Mouse (Mus musculus): ENCODE results near the gene Cmya5. TPM values are rescaled to one million over a fixed set of nuclear protein-coding genes. Genes with fewer than 3 reads are reported as not detected.

Cmya5 gene
- polyA plus RNA-seq, 1 experiment from 2014 or later = 0.02 TPM

GRCm38 (mm10) chr13:93058551-93059011 lies 85.9 kb downstream of the Cmya5 start:
- 61% methylated on average over 5 of the region's 5 CpGs for WGBS (ENCODE audit: insufficient replicate concordance)

GRCm38 (mm10) chr13:93057492-93058260 lies 86.8 kb downstream of the Cmya5 start:
- Histone ChIP-seq H3K4me1 (replicated peaks) (no peaks in the 10 kb centered on the region), H3K4me2 (no peak overlapping the region), H3K36me3 (no peaks in the 10 kb centered on the region), H3K9me3 (replicated peaks) (no peaks in the 10 kb centered on the region), H3K27ac (no peak overlapping the region), H3K4me3 (replicated peaks) (no peak overlapping the region), H3K27me3 (no peaks in the 10 kb centered on the region), H3K9ac (no peak overlapping the region)
- ATAC-seq (ENCODE audit: low read depth) = no peak
- 73% methylated on average over 7 of the region's 7 CpGs for WGBS (ENCODE audit: insufficient replicate concordance)
- no peak for DNase-seq

More at GRCm38 (mm10) chr13:93058551-93059011, 85.9 kb downstream of the Cmya5 start:
- Histone ChIP-seq H3K36me3 (no peaks in the 10 kb centered on the region), H3K4me1 (replicated peaks) (no peaks in the 10 kb centered on the region), H3K9ac (no peak overlapping the region), H3K27me3 (no peaks in the 10 kb centered on the region), H3K4me2 (no peak overlapping the region), H3K4me3 (replicated peaks) (no peak overlapping the region), H3K27ac (no peak overlapping the region), H3K9me3 (replicated peaks) (no peaks in the 10 kb centered on the region)
- ATAC-seq (ENCODE audit: low read depth) (no peak), DNase-seq (no peak)

- Histone ChIP-seq H3K27ac (no peak overlapping the region), H3K9ac (no peak overlapping the region), H3K36me3 (no peaks in the 10 kb centered on the region), H3K4me2 (no peak overlapping the region), H3K4me3 (replicated peaks) (no peak overlapping the region), H3K9me3 (replicated peaks) (no peaks in the 10 kb centered on the region), H3K27me3 (no peaks in the 10 kb centered on the region), H3K4me1 (replicated peaks) (no peaks in the 10 kb centered on the region)
- 63% methylated on average over 1 of the region's 1 CpGs for WGBS (ENCODE audit: insufficient replicate concordance)
- DNase-seq (no peak), ATAC-seq (ENCODE audit: low read depth) (no peak)
Observed at GRCm38 (mm10) chr13:93056091-93056490, 88.4 kb downstream of the Cmya5 start.

GRCm38 (mm10) chr13:93051483-93051882 lies 93.0 kb downstream of the Cmya5 start:
- Histone ChIP-seq H3K9me3 (replicated peaks) (no peaks in the 10 kb centered on the region), H3K4me3 (replicated peaks) (no peak overlapping the region), H3K9ac (no peak overlapping the region), H3K4me1 (replicated peaks) (no peaks in the 10 kb centered on the region), H3K4me2 (no peak overlapping the region), H3K27ac (no peak overlapping the region), H3K27me3 (no peaks in the 10 kb centered on the region), H3K36me3 (no peaks in the 10 kb centered on the region)
- ATAC-seq (ENCODE audit: low read depth) (no peak), DNase-seq (no peak)
- 69% methylated on average over 5 of the region's 5 CpGs for WGBS (ENCODE audit: insufficient replicate concordance)

GRCm38 (mm10) chr13:93041021-93041420 lies 103.5 kb downstream of the Cmya5 start:
- H3K4me3 ChIP-seq (replicated peaks) = no peak overlapping the region
- no peaks in the 10 kb centered on the region for H3K4me1 ChIP-seq (replicated peaks)
- DNase-seq = no peak
- H3K4me2 ChIP-seq = no peak overlapping the region
- H3K27ac ChIP-seq = no peak overlapping the region
- no peaks in the 10 kb centered on the region for H3K27me3 ChIP-seq
- no peak overlapping the region for H3K9ac ChIP-seq
- no peak for ATAC-seq (ENCODE audit: low read depth)
- no peaks in the 10 kb centered on the region for H3K9me3 ChIP-seq (replicated peaks)
- 76% methylated on average over 9 of the region's 9 CpGs for whole genome bisulfite sequencing (ENCODE audit: insufficient replicate concordance)
- no peaks in the 10 kb centered on the region for H3K36me3 ChIP-seq

GRCm38 (mm10) chr13:93036218-93036617 lies 108.3 kb downstream of the Cmya5 start:
- no peak for ATAC-seq (ENCODE audit: low read depth)
- no peaks in the 10 kb centered on the region for H3K27me3 ChIP-seq

GRCm38 (mm10) chr13:93029337-93029736 lies 115.2 kb downstream of the Cmya5 start:
- Histone ChIP-seq H3K9ac (no peak overlapping the region), H3K27me3 (no peaks in the 10 kb centered on the region), H3K4me3 (replicated peaks) (no peak overlapping the region), H3K4me2 (no peak overlapping the region), H3K36me3 (no peaks in the 10 kb centered on the region), H3K9me3 (replicated peaks) (no peaks in the 10 kb centered on the region), H3K27ac (no peak overlapping the region), H3K4me1 (replicated peaks) (no peaks in the 10 kb centered on the region)
- DNase-seq (no peak), ATAC-seq (ENCODE audit: low read depth) (no peak)
- WGBS (ENCODE audit: insufficient replicate concordance) = 80% methylated on average over 4 of the region's 4 CpGs

More at GRCm38 (mm10) chr13:93036218-93036617, 108.3 kb downstream of the Cmya5 start:
- no peak for DNase-seq
- 58% methylated on average over 4 of the region's 4 CpGs for WGBS (ENCODE audit: insufficient replicate concordance)
- Histone ChIP-seq H3K36me3 (no peaks in the 10 kb centered on the region), H3K4me2 (no peak overlapping the region), H3K4me1 (replicated peaks) (no peaks in the 10 kb centered on the region), H3K27ac (no peak overlapping the region), H3K9ac (no peak overlapping the region), H3K9me3 (replicated peaks) (no peaks in the 10 kb centered on the region), H3K4me3 (replicated peaks) (no peak overlapping the region)

- no peak overlapping the region for H3K27ac ChIP-seq
- H3K9ac ChIP-seq = no peak overlapping the region
- ATAC-seq (ENCODE audit: low read depth) = no peak
- WGBS (ENCODE audit: insufficient replicate concordance) = 43% methylated on average over 2 of the region's 2 CpGs
- H3K9me3 ChIP-seq (replicated peaks) = no peaks in the 10 kb centered on the region
- H3K36me3 ChIP-seq = no peaks in the 10 kb centered on the region
- no peak overlapping the region for H3K4me2 ChIP-seq
- H3K4me1 ChIP-seq (replicated peaks) = no peaks in the 10 kb centered on the region
- H3K4me3 ChIP-seq (replicated peaks) = no peak overlapping the region
- H3K27me3 ChIP-seq = no peaks in the 10 kb centered on the region
- no peak for DNase-seq
Observed at GRCm38 (mm10) chr13:93024837-93025236, 119.7 kb downstream of the Cmya5 start.

- no peak for DNase-seq
- Histone ChIP-seq H3K27ac (no peak overlapping the region), H3K4me1 (replicated peaks) (no peaks in the 10 kb centered on the region), H3K4me2 (no peak overlapping the region), H3K4me3 (replicated peaks) (no peak overlapping the region), H3K9me3 (replicated peaks) (no peaks in the 10 kb centered on the region), H3K27me3 (no peaks in the 10 kb centered on the region), H3K9ac (no peak overlapping the region), H3K36me3 (no peaks in the 10 kb centered on the region)
- 54% methylated on average over 1 of the region's 1 CpGs for WGBS (ENCODE audit: insufficient replicate concordance)
- ATAC-seq (ENCODE audit: low read depth) = no peak
Observed at GRCm38 (mm10) chr13:93022158-93022557, 122.4 kb downstream of the Cmya5 start.

- H3K36me3 ChIP-seq = no peaks in the 10 kb centered on the region
- H3K27ac ChIP-seq = no peak overlapping the region
- H3K4me1 ChIP-seq (replicated peaks) = no peaks in the 10 kb centered on the region
- H3K4me3 ChIP-seq (replicated peaks) = no peak overlapping the region
- DNase-seq (no peak), ATAC-seq (ENCODE audit: low read depth) (no peak)
- H3K9ac ChIP-seq = no peak overlapping the region
- H3K4me2 ChIP-seq = no peak overlapping the region
- no peaks in the 10 kb centered on the region for H3K27me3 ChIP-seq
- WGBS (ENCODE audit: insufficient replicate concordance) = 58% methylated on average over 8 of the region's 8 CpGs
- no peaks in the 10 kb centered on the region for H3K9me3 ChIP-seq (replicated peaks)
Observed at GRCm38 (mm10) chr13:93012952-93013351, 131.6 kb downstream of the Cmya5 start.

GRCm38 (mm10) chr13:93011315-93011714 lies 133.2 kb downstream of the Cmya5 start:
- WGBS (ENCODE audit: insufficient replicate concordance) = 71% methylated on average over 4 of the region's 4 CpGs
- no peak overlapping the region for H3K4me3 ChIP-seq (replicated peaks)
- H3K27ac ChIP-seq = no peak overlapping the region
- H3K9ac ChIP-seq = no peak overlapping the region
- no peaks in the 10 kb centered on the region for H3K27me3 ChIP-seq
- H3K4me1 ChIP-seq (replicated peaks) = no peaks in the 10 kb centered on the region
- no peak overlapping the region for H3K4me2 ChIP-seq
- ATAC-seq (ENCODE audit: low read depth) (no peak), DNase-seq (no peak)
- no peaks in the 10 kb centered on the region for H3K36me3 ChIP-seq
- no peaks in the 10 kb centered on the region for H3K9me3 ChIP-seq (replicated peaks)

GRCm38 (mm10) chr13:93010524-93010923 lies 134.0 kb downstream of the Cmya5 start:
- ATAC-seq (ENCODE audit: low read depth) (no peak), DNase-seq (no peak)
- Histone ChIP-seq H3K4me1 (replicated peaks) (no peaks in the 10 kb centered on the region), H3K36me3 (no peaks in the 10 kb centered on the region), H3K27ac (no peak overlapping the region), H3K4me2 (no peak overlapping the region), H3K9ac (no peak overlapping the region), H3K9me3 (replicated peaks) (no peaks in the 10 kb centered on the region), H3K27me3 (no peaks in the 10 kb centered on the region), H3K4me3 (replicated peaks) (no peak overlapping the region)
- WGBS (ENCODE audit: insufficient replicate concordance) = 72% methylated on average over 7 of the region's 7 CpGs
